Mouse (Mus musculus): Measurements from ENCODE around the gene Gm21746. TPM values are rescaled to one million over a fixed set of nuclear protein-coding genes. Genes with fewer than 3 reads are reported as not detected.

Gm21746 gene
- not detected for total RNA-seq (2023)

DNA sequence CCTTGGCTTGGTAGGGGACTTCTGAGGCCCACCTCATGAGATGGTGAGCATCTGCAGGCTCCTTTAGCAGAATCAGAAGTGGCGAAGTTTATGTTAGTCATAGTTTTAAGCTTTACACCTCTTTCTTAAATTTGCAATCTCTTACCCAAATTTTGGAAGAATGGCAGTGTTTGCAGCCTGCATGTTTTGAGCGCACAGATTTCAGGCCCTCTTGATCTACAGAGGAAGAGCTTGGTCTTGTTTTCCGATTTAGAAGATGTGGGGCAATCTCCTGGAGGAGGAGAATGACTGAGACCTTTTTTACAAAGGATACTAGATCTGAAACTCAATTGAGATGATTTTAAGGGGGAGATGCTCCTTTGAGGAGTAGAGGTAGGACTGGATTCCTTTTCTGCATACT is at the start of gene Gm21746:
Gm21746 (minus strand) TSS at position 101 of the 400 bp plus-strand sequence.

DNA sequence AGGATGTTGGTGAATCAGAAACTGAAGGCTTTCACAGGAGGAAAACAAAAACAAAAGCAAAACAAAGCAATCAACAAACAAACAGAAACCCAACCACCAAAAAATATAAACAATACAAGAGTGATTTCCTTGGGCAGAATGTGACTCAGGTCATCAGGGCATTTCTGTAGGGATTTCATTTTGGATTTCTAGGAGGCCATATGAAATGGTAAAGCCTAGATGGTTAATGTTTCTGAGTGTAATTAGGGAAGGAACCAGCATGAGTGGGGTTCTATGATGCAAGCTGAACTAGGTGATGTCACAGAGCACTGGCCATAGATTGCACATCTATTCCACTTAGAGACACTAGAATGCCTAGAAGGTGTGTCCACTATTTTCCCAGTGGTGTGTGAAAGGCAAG is 29.0 kb upstream of the Gm21746 start, which contains the start of gene Gm20873:
Gm20873 (plus strand) TSS at position 301 of the 400 bp plus-strand sequence.

Other genes starting within 250 kb of the Gm21746 start
- gene Gm20873, start 29.1 kb upstream of the Gm21746 start, total RNA-seq (2023) = not detected

Measured in CD4-positive naive resting alpha-beta T cell, adult 57 days (primary cell).